Mouse (Mus musculus): ENCODE results near the gene 1700012B09Rik.

Gene 1700012B09Rik

GRCm38 (mm10) chr9:14770803-14771471, at the start of gene 1700012B09Rik:
Gene 1700012B09Rik (minus strand): TSS chr9:14771030.
- peak; percentile 20 to 25 for DNase-seq

GRCm38 (mm10) chr9:14810111-14810510, 39.3 kb upstream of the 1700012B09Rik start:
- no peak for DNase-seq

- DNase-seq: no peak
Observed at GRCm38 (mm10) chr9:14806786-14807185, 36.0 kb upstream of the 1700012B09Rik start.

GRCm38 (mm10) chr9:14805714-14806113, 34.9 kb upstream of the 1700012B09Rik start:
- no peak for DNase-seq

- DNase-seq: no peak
Observed at GRCm38 (mm10) chr9:14787356-14787755, 16.5 kb upstream of the 1700012B09Rik start.

GRCm38 (mm10) chr9:14784039-14785002, 13.5 kb upstream of the 1700012B09Rik start, which contains the start of the genes Mre11a and Ankrd49:
Gene Mre11a (plus strand): TSS chr9:14784654.
Gene Ankrd49 (minus strand): TSS chr9:14784856.
- peak; percentile 90 to 94 for DNase-seq

GRCm38 (mm10) chr9:14778341-14778740, 7.5 kb upstream of the 1700012B09Rik start:
- DNase-seq: no peak

- DNase-seq: peak in 1 of 2 experiments; percentile 11
Observed at GRCm38 (mm10) chr9:14773813-14774212, 3.0 kb upstream of the 1700012B09Rik start.

GRCm38 (mm10) chr9:14772074-14772473, 1.2 kb upstream of the 1700012B09Rik start:
- DNase-seq: no peak

GRCm38 (mm10) chr9:14769811-14770210, 1.0 kb downstream of the 1700012B09Rik start:
- no peak for DNase-seq

- DNase-seq: peak; percentile 75 to 77
Observed at GRCm38 (mm10) chr9:14764765-14765164, 6.1 kb downstream of the 1700012B09Rik start.

GRCm38 (mm10) chr9:14759261-14759660, 11.6 kb downstream of the 1700012B09Rik start:
- no peak for DNase-seq

GRCm38 (mm10) chr9:14758590-14758989, 12.2 kb downstream of the 1700012B09Rik start:
- DNase-seq: no peak

- no peak for DNase-seq
Observed at GRCm38 (mm10) chr9:14754469-14754868, 16.4 kb downstream of the 1700012B09Rik start.

- DNase-seq: no peak
Observed at GRCm38 (mm10) chr9:14753947-14754346, 16.9 kb downstream of the 1700012B09Rik start.

GRCm38 (mm10) chr9:14752001-14752522, 18.8 kb downstream of the 1700012B09Rik start, which contains the start of gene Fut4:
Gene Fut4 (minus strand): TSS chr9:14752393.
- peak; percentile 72 to 84 for DNase-seq

GRCm38 (mm10) chr9:14751503-14752000, 19.3 kb downstream of the 1700012B09Rik start:
- peak; percentile 47 to 64 for DNase-seq

- DNase-seq: peak in 1 of 2 experiments; percentile 5
Observed at GRCm38 (mm10) chr9:14750901-14751502, 19.8 kb downstream of the 1700012B09Rik start.

GRCm38 (mm10) chr9:14740151-14740924, 30.5 kb downstream of the 1700012B09Rik start, which contains the start of gene Piwil4:
Gene Piwil4 (minus strand): TSS chr9:14740733.
- no peak for DNase-seq

- DNase-seq: no peak
Observed at GRCm38 (mm10) chr9:14739498-14740150, 31.2 kb downstream of the 1700012B09Rik start.

Measured in kidney, postnatal 4 days (tissue).